Mouse (Mus musculus): Measurements from ENCODE around the gene Fyb. TPM values are rescaled to one million over a fixed set of nuclear protein-coding genes. Genes with fewer than 3 reads are reported as not detected.

The Fyb gene
- 384 to 678 TPM (median 449 TPM) in 3 replicates for total RNA-seq (2017)

DNA sequence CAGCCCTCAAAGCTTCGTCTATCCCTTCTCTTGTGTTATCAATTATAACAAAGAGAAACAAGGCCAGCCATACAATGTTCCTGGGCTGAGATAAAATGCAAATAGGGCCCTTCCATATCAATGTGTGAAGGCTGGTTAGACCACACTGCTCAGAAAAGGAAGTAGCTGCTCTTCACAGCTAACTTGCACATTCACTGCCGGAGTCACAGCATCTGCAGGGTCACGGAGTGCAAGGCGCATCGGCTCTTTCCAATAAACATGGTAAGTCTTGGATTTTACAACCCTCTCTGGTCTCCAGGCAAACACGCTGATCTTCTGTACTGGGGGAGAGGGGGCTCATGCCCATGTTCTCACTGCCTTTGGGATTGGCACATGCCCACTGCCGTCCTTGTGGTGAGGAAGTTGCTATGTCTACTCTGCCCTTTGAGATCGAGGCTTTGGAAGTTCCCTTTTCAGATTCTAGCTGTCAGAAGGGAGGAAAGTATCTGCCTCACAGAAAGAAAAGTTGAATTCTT, at the start of gene Fyb:
Gene Fyb (plus strand): TSS at position 201 of the 515 bp plus-strand sequence.
- peak; percentile 71 for ATAC-seq (replicated peaks; ENCODE audit: insufficient number of reproducible peaks, low FRiP score, low TSS enrichment, poor library complexity, severe bottlenecking)

DNA sequence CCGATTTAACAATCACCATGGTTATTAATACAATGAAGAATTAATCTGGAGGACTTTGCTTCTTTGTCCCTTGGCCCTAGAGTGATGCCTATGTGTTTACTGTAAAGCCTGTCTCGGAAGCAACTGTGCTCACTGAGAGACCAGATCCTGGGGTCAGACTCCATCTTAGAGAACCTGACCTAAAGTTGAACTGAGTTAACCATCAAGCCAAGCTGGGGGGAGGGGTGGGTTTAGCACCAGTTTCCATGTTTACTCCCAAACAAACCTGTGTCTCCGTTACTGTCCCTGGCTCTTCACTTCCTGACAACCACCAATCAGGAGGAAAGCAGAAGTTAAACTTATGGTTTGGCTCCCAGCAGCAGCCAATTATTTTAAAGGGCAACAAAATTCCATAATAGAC, 39.1 kb upstream of the Fyb start:
- ATAC-seq (replicated peaks; ENCODE audit: insufficient number of reproducible peaks, low FRiP score, low TSS enrichment, poor library complexity, severe bottlenecking), result no peak

DNA sequence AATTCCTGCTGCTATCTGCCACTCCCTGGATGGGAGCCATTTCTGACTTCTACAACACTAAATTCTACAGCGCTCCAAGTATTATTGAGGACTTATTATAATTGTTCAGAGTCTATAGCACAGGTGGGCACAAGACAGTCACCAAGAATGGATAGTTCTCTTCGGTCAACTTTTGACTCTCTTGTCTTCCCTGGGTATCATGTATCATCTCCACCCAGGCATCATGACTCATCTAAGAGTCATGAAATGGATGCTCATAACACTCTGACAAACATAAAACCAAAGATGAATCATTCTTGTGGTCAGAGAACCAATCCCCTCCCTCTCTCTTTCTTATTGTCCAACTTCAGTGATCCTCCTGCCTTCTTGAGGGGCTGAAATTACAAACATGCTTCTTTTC, 30.3 kb upstream of the Fyb start:
- no peak for ATAC-seq (replicated peaks; ENCODE audit: insufficient number of reproducible peaks, low FRiP score, low TSS enrichment, poor library complexity, severe bottlenecking)

DNA sequence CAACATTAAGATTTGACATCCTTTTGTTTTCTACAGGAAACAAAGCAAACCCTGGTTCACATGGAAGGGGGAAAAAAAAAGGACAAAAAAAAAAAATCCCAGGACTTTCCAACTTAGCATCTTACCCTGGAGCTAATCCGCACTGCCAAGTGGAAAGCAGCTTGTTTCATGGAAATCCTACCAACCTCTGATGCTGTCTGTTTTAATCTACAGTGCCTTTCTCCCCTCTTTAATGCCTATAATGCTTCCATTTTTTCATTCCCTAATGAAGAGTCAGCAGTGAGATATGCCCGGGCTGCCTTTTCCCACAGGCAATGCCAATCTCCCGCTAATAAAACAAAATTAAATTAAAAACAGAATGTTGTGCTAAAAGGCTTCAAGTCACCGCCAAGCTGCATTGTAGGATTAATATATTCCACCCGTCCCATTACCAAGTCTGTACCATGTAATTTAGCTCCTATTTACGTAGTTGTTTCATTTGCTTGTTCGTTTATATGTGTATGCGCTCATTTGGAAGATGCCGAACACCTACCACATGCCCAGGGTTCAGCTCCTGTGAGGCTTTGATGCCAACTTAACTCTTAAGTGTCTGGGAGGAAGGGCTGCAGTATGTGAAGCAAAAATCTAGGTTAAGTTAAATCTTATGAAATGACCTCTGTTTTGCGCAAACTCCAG, 24.1 kb upstream of the Fyb start:
- no peak for ATAC-seq (replicated peaks; ENCODE audit: insufficient number of reproducible peaks, low FRiP score, low TSS enrichment, poor library complexity, severe bottlenecking)

DNA sequence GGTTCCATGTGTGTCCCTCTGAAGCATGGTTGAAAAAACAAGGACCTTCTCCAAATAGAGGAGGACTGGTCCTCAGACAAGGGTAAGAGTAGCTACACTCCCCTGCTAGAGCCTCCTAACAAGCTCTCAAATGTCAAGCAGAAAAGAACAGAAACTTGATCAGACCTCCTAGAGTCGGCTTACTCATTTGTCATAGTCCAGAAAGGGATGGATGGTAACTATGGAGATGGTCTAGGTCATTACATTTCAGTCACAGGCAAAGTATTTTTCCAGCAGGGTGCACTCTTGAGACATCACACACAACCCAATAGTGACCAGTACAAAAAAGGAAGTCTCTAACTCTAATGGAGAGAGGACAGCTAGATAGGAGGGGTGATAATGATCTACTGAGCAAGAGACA, 21.9 kb upstream of the Fyb start:
- ATAC-seq (replicated peaks; ENCODE audit: insufficient number of reproducible peaks, low FRiP score, low TSS enrichment, poor library complexity, severe bottlenecking), result peak; percentile 96

DNA sequence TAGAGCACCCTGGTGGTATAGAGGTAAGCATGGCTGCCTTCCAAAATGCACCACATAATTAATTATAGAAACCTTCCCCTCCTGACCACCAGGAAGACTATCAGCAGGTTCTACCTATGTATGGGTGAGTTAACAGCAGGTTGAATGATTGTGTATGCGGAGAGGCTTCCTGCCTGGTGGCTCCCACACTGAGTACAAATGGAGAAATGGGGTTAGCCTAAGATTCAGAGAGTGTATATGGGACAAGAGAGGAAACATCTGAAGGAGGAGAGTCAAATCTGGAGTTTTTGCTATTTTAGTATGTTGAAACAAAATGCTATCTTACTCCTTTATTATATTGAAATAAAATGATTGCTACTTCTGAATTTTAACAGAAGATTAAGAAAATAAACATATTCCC, 5.1 kb upstream of the Fyb start:
- ATAC-seq (replicated peaks; ENCODE audit: insufficient number of reproducible peaks, low FRiP score, low TSS enrichment, poor library complexity, severe bottlenecking), result no peak

DNA sequence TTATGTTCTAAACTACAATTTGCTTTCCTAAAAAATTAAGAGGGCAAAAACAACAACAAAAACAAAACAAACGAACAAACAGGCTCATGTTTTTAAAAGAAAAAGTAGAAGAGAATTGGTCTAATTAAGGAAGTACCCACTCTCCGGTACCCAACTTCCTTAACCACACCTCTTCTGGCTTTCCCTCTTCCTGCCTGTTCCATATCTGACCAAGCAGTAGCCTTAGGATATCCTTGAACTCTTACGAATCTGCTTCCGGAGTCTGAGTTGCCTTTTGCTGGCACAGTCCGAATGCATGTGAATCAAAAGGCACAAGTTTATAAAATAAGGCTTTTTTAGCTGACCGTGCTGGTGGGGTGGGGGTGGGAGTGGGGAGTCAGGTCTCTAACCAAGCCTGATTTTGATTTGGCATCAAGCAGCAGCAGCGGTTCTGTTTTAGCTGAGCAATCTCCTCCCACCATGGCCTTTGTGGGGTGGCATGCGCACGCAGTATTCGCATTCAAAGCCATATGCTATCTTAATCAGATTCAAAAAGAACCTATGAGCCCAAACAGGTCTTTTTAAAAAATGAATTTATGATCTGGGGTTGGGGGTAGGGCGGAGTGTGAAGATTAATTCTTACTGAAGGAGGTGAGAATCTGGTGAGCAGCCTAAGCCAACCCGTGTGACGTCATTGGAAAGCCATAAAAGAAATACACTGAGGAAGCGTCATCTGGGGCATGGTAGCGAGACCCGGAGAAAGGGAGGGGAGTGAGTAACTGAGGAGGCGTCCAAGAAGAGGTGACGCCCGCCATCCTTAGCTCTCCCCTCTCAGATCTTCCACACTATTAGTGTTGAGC, 3.0 kb upstream of the Fyb start:
- ATAC-seq (replicated peaks; ENCODE audit: insufficient number of reproducible peaks, low FRiP score, low TSS enrichment, poor library complexity, severe bottlenecking), result peak; percentile 70

DNA sequence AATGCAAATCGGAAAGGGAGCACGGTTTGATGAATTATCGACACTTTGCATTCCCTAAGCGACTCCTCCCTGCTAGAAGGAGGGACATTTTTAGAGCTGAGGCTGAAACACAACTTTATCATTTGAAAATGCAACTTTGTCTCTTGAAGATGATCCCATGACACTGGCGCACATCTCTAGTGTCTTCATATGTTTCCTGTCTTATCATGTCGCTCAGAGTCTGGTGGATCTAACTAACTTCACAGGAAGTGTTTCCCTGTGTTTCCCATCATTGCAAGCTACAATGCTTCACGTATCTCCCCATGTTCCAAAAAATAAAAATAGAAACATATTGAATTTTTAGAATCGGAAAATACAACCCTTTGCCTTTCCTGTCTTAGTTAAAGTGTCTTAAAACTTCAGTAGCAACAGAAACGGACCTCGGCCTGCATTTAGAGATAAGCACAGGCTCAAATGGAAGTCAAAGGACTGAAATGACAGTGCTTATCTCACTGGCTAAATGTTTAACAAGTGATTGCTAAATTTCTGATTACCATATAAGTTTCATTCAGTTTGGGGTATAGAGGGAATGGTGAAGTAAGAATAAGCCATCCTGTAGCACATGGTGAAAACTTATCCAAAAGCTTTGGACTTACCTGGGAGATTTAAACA, 2.0 kb upstream of the Fyb start:
- no peak for ATAC-seq (replicated peaks; ENCODE audit: insufficient number of reproducible peaks, low FRiP score, low TSS enrichment, poor library complexity, severe bottlenecking)

DNA sequence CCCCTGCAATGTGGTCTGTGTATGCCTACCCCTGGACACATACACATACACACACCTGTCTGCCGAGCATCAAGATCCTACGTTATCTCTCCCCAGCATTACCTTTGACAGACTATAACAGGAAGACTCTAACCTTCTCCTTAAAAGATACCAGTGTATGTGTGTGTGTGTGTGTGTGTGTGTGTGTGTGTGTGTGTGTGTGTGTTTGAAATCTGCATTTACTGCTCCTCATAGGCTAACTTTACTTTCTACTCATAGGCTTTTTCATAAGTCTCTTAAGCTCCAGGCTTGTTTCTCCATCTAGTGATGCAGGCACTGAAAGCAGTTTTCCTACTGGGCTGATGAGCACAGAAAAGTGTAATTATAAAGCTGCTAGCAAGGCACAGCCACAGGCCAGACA, 2.1 kb downstream of the Fyb start:
- ATAC-seq (replicated peaks; ENCODE audit: insufficient number of reproducible peaks, low FRiP score, low TSS enrichment, poor library complexity, severe bottlenecking), result no peak

DNA sequence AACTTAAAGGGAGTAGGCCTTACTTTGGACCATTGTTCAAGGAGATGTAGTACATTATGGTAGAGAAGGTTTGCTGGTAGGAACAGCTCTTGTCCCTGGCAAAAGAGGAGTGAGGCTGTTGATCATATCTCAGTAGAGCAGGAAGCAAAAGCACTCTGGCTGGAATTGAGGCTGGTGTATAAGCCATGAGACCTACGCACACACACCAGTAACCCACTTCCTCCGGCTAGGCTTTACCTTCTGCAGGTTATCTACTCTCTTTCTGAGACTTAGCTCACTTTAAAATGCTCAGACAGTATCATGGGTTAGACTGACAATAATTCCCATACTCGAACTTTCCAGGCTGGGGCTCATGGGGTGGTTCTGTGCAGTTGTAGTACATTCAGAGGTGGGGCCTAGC, 2.7 kb downstream of the Fyb start:
- ATAC-seq (replicated peaks; ENCODE audit: insufficient number of reproducible peaks, low FRiP score, low TSS enrichment, poor library complexity, severe bottlenecking), result peak; percentile 27; the same call in 1 of the 2 replicates

DNA sequence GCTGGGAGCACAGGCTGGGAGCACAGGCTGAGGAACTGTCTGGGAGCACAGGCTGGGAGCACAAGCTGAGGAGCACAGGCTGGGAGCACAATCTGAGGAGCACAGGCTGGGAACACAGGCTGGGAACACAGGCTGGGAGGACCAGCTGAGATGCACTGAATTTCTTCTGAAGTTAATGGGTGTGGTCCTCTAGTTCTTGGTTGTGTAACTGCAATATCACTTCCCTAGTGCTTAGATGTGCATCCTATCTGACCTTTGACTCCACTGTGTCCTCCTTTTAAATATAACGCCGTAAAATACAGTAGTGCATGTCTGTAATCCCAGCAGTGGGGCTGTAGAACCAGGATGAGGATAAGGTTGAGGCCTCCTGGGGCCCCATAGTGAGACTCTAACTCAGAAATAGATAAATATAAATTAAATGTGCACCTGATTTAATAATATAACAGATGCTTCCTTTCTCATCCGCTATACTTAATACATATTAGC, 11.2 kb downstream of the Fyb start:
- peak; percentile 100 for ATAC-seq (replicated peaks; ENCODE audit: insufficient number of reproducible peaks, low FRiP score, low TSS enrichment, poor library complexity, severe bottlenecking)

DNA sequence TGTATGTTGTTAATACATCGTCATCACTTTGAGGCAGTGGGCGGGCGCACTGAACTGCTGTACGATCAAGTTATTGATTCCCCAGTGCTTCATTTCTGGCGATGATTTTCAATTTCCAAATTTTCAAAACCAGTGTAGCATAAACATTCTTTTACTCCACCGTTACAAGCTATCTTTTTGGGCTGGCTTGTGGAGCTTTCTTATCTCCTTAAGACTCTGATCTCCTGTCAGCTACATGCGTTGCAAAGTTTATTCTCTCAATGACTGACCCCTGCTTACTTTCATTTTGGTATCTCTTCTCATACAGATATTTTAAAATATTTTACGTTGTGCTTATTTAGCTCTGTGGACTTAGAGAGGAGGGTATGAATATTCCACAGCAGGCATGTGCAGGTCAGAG, 11.9 kb downstream of the Fyb start:
- no peak for ATAC-seq (replicated peaks; ENCODE audit: insufficient number of reproducible peaks, low FRiP score, low TSS enrichment, poor library complexity, severe bottlenecking)

DNA sequence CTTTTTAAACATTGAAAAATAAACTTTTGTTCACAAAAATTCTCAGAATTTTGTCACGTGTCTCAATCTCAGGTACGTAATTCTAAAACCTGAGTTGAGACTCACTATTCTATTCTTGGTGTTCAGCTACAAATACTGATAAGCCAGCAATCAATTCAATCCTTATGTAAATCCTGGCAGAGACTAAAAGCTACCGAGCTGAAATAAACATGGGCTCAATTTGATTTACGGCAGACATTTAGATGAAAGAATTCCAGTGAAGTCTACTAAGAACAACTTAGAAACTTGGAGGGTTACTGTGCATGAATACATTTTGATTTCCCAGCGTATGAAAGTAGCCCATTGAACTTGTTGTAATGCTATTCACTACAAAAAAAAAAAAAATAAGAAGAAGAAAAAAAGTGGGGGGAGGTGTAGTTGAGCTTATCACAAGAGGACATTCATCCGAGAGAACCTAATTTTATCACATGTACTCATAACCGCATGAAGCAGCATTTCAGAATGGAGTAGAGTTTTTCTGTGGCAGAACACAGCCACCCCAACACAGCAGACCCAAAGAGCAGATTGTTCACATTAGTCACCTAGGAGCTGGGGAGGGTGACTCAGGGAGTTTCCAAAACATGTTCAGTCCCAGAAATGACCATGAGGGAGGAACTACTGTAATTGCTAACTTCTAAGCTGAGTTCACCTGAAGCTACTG, 17.1 kb downstream of the Fyb start:
- peak; percentile 40; the same call in 1 of the 2 replicates for ATAC-seq (replicated peaks; ENCODE audit: insufficient number of reproducible peaks, low FRiP score, low TSS enrichment, poor library complexity, severe bottlenecking)

DNA sequence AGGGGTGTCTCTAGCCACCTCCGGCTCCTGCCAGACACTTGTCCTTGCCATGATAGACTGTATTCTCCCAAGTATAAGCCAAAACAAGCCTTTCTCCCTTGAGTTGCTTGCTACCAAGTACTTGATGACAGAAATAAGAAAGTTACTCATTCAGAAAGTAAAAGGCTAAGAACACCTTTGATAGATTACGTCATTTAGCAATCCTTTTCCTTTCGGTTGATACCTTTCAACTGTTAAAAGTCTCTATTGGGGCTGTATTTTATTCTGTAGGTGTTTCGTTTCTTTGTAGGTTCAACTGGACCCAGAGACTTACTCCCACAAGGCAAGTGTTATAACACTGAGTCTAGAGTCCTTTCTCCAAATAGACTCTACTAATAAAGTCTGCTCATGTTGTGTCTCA, 26.3 kb downstream of the Fyb start:
- no peak for ATAC-seq (replicated peaks; ENCODE audit: insufficient number of reproducible peaks, low FRiP score, low TSS enrichment, poor library complexity, severe bottlenecking)

DNA sequence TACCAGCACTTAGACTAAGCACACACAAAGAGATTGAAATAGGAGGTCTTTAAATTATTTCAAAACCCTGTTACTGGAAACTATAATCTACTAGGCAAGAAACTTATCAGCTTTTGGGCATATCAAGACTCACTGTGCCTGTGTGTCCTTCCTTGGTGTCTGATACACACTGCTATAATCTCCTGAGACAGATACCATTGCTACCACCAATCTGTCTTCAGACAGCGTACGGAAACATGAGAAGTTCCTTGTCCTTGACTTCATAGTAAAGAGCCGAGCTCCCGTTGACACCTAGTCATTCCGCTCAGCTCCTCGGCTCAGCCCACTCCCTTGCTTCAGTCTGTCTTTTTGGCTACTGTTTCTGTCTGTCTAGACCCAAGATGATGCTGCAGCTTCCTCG, 29.2 kb downstream of the Fyb start:
- no peak for ATAC-seq (replicated peaks; ENCODE audit: insufficient number of reproducible peaks, low FRiP score, low TSS enrichment, poor library complexity, severe bottlenecking)

DNA sequence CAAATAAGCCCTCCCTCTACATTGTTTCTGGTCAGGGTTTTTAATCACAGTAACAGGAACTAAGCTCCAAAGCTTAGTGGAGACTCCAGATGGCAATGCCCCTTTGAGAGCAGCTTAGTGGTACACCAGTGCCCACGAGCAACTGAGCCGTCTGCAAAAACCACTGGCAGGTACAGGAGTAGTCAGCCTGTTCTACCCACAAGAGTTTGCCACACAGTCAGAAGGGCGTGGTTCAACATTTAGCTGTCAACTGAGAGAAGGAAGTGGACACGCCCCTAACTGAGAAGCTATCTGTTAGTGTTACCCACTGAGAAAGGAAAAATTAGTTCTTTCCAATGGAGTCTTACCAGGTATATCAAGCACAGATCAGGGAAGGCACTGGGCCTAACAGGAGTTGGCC, 32.1 kb downstream of the Fyb start:
- peak; percentile 70 for ATAC-seq (replicated peaks; ENCODE audit: insufficient number of reproducible peaks, low FRiP score, low TSS enrichment, poor library complexity, severe bottlenecking)

DNA sequence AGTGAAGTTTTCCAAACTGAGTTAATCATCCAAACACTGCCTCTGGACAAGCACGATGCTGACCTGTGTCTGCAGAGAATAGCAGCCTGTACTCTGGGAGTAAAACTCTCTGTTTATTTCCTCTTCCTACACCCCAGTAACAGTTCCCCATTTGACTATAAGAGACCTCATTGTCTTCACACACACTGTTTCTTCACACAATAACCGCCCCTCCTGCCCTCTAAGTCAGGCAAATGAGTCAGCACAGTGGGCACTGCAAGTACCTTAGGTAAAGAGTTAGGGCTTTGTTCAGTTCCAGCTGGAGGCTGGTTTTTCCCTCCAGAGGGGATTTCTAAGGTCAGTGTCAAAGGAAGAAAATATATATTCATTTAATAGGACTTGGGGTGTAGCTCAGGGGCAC, 32.9 kb downstream of the Fyb start:
- ATAC-seq (replicated peaks; ENCODE audit: insufficient number of reproducible peaks, low FRiP score, low TSS enrichment, poor library complexity, severe bottlenecking), result peak; percentile 77

DNA sequence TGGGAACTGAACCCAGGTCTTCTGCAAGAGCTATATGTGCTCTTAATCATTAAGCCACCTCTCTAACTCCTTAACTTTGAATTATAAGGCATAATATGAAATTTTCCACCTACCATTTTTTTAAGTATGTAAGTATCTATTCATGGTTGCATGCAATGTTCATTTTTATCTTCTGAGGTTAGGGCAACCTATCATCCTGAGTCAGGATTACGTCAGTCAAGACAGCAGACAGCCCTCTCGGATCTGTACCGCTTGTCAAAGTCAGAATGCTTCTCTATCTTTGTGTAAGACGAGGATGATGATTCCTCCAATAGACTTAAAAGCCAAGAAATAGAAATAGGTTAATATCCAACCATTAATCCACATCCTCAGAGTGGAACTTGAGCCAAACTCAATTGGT, 33.6 kb downstream of the Fyb start:
- ATAC-seq (replicated peaks; ENCODE audit: insufficient number of reproducible peaks, low FRiP score, low TSS enrichment, poor library complexity, severe bottlenecking), result no peak

DNA sequence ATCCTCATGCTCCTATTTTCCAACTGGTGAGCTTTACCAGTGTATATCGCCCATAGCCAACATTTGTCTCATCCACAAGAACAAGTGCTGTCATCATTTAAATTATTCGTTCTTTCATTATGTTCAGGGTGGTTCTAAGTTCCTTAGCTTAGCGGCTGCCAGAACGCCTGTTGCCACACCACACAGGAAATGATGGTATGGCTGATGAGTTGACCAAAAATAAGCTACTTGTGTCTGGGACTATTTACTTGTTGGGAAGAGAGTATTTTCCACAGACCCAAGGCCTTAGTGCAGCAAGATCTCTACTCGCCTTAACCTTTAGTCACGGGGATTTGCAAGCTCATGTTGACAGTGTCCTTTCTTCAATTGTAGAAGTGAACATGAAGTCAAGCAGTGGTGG, 34.3 kb downstream of the Fyb start:
- ATAC-seq (replicated peaks; ENCODE audit: insufficient number of reproducible peaks, low FRiP score, low TSS enrichment, poor library complexity, severe bottlenecking), result peak; percentile 77

Measured in monocyte, adult 5-6 weeks (primary cell).